Mouse (Mus musculus) urinary bladder, postnatal 10 days (tissue): Measurements from ENCODE around the gene Per3.

ENCODE experiments used
- DNase-seq: peaks from one replicate; pipeline ENCODE4 v3.0.0; 2022; ENCODE audit warnings: low spot score

The Per3 gene

GRCm38 (mm10) chr4:150956369-150957105 is 87.9 kb downstream of the Per3 start:
- DNase-seq: no peak
